Mouse (Mus musculus): ENCODE measurements around the gene Nusap1.

DNA sequence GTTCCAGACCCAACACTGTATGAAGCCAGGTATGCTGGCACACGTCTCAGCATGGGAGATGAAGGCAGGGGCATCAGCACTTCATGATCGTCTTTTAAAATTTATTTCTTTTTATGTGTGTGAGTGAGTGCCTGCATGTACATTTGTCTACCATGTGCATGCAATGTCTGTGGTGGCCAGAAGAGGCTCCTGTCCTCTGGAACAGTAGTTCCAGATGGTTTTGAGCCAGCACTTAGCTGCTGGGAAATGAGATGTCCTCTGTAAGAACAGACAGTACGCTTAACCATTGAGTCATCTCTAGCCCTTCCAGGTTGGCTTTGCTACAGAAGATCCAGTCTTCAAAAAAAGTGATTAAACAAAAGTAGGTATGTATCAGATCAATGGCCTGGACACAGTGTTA is 26.9 kb upstream of the Nusap1 start:
- TF ChIP-seq POLR2A (IDR thresholded peaks at IDR 0.05; ENCODE audit: control insufficient read depth, extremely low read depth, insufficient read depth, low read length, poor library complexity) (no peak), CTCF (IDR thresholded peaks at IDR 0.05; ENCODE audit: borderline replicate concordance, control insufficient read depth, extremely low read depth, insufficient read depth, low read length, poor library complexity) (no peak)

Measured in thymus, adult 2 months (tissue).